Mouse (Mus musculus) limb, embryonic 15.5 days (tissue): ENCODE results near the gene Malrd1. TPM values are rescaled to one million over a fixed set of nuclear protein-coding genes. Genes with fewer than 3 reads are reported as not detected.

ENCODE experiments used
- ATAC-seq: fragments of 200-750 bp; cut with Nextera tagmentation; 2 replicates; pipeline ENCODE4 v1.8.0; 2017; ENCODE audit warnings: low read depth, moderate TSS enrichment; ENCODE audit not compliant: insufficient number of reproducible peaks, low FRiP score, low TSS enrichment
- H3K27ac ChIP-seq: fragments of 300-500 bp; sonication (generic); 2 replicates; pipeline ENCODE4 v1.5.1; 2015; ENCODE audit warnings: moderate library complexity, mild to moderate bottlenecking, inconsistent platforms
- H3K27me3 ChIP-seq: fragments of 300-500 bp; sonication (generic); 2 replicates; pipeline ENCODE4 v1.6.1; 2015; ENCODE audit warnings: inconsistent platforms
- H3K36me3 ChIP-seq: fragments of 300-500 bp; sonication (generic); 2 replicates; pipeline ENCODE4 v1.6.1; 2015; ENCODE audit warnings: inconsistent platforms
- H3K4me1 ChIP-seq: fragments of 300-500 bp; sonication (generic); 2 replicates; pipeline ENCODE4 v1.6.1; 2015; ENCODE audit warnings: inconsistent platforms
- H3K4me2 ChIP-seq: fragments of 300-500 bp; sonication (generic); 2 replicates; pipeline ENCODE4 v1.6.1; 2015; ENCODE audit warnings: mild to moderate bottlenecking, inconsistent platforms
- H3K4me3 ChIP-seq: fragments of 300-500 bp; sonication (generic); 2 replicates; pipeline ENCODE4 v1.5.1; 2015; ENCODE audit warnings: mild to moderate bottlenecking, inconsistent platforms
- H3K9ac ChIP-seq: fragments of 300-500 bp; sonication (generic); 2 replicates; pipeline ENCODE4 v1.6.1; 2015; ENCODE audit warnings: inconsistent platforms
- H3K9me3 ChIP-seq: fragments of 300-500 bp; sonication (generic); 2 replicates; pipeline ENCODE4 v1.6.1; 2016; ENCODE audit warnings: inconsistent platforms
- WGBS: fragments of 180-500 bp; shearing (Covaris S2); methylation state at CpG from one replicate; pipeline ENCODE4 v1.1.7; 2015; 5-methylcytosine and 5-hydroxymethylcytosine counted together
- polyA plus RNA-seq: library from polyadenylated mRNA; unstranded; fragments of >200 nt; fragmentation: Nextera tagmentation; extraction: Ambion mirVana; gene quantifications from 2 replicates; pipeline ENCODE4 v1.2.1, GENCODE M21; 2015

The Malrd1 gene
- polyA plus RNA-seq: 0.04 TPM in 1 of 2 replicates, not detected in the other

- no peak for ATAC-seq
- Histone ChIP-seq H3K4me1 (no peaks in the 10 kb centered on the region), H3K4me2 (no peak within 1 kb of the TSS), H3K36me3 (no peaks in the 10 kb centered on the region), H3K4me3 (no peak within 1 kb of the TSS), H3K27me3 (no peaks in the 10 kb centered on the region), H3K9ac (no peak within 1 kb of the TSS), H3K9me3 (0 out of 2 replicates have a peak, but pooled peaks cover 3% of the 10 kb centered on the region), H3K27ac (no peak within 1 kb of the TSS)
- 52% methylated on average over 2 of the region's 2 CpGs for WGBS
Measured at GRCm38 (mm10) chr2:15526241-15526924, at the start of gene Malrd1. TSS of gene Malrd1 (plus strand) at chr2:15526479.

- H3K36me3 ChIP-seq: no peaks in the 10 kb centered on the region
- no peaks in the 10 kb centered on the region for H3K9me3 ChIP-seq
- H3K4me1 ChIP-seq: no peaks in the 10 kb centered on the region
- H3K4me3 ChIP-seq: no peak overlapping the region
- no peak overlapping the region for H3K27ac ChIP-seq
- H3K27me3 ChIP-seq: no peaks in the 10 kb centered on the region
- ATAC-seq: no peak
- WGBS: 72% methylated on average over 1 of the region's 1 CpGs
- no peak overlapping the region for H3K9ac ChIP-seq
- no peak overlapping the region for H3K4me2 ChIP-seq
Measured at GRCm38 (mm10) chr2:15538643-15539042, 12.4 kb downstream of the Malrd1 start.

- Histone ChIP-seq H3K4me2 (no peak overlapping the region), H3K4me3 (no peak overlapping the region), H3K27me3 (no peaks in the 10 kb centered on the region), H3K9me3 (no peaks in the 10 kb centered on the region), H3K27ac (no peak overlapping the region), H3K4me1 (no peaks in the 10 kb centered on the region), H3K9ac (no peak overlapping the region), H3K36me3 (no peaks in the 10 kb centered on the region)
- no peak for ATAC-seq
- 63% methylated on average over 4 of the region's 4 CpGs for WGBS
Measured at GRCm38 (mm10) chr2:15613327-15613948, 87.2 kb downstream of the Malrd1 start.

- Histone ChIP-seq H3K4me2 (no peak overlapping the region), H3K36me3 (no peaks in the 10 kb centered on the region), H3K4me3 (no peak overlapping the region), H3K4me1 (no peaks in the 10 kb centered on the region), H3K9me3 (no peaks in the 10 kb centered on the region), H3K9ac (no peak overlapping the region), H3K27me3 (no peaks in the 10 kb centered on the region), H3K27ac (no peak overlapping the region)
- 80% methylated on average over 5 of the region's 5 CpGs for WGBS
- no peak for ATAC-seq
Measured at GRCm38 (mm10) chr2:15614026-15614425, 87.7 kb downstream of the Malrd1 start.

- Histone ChIP-seq H3K4me2 (no peak overlapping the region), H3K4me3 (no peak overlapping the region), H3K27me3 (no peaks in the 10 kb centered on the region), H3K4me1 (no peaks in the 10 kb centered on the region), H3K9me3 (no peaks in the 10 kb centered on the region), H3K36me3 (no peaks in the 10 kb centered on the region), H3K9ac (no peak overlapping the region), H3K27ac (no peak overlapping the region)
- ATAC-seq: no peak
- 74% methylated on average over 1 of the region's 1 CpGs for WGBS
Measured at GRCm38 (mm10) chr2:15635761-15636160, 109.5 kb downstream of the Malrd1 start.

- Histone ChIP-seq H3K27me3 (no peaks in the 10 kb centered on the region), H3K27ac (no peak overlapping the region), H3K36me3 (no peaks in the 10 kb centered on the region), H3K9me3 (no peaks in the 10 kb centered on the region), H3K4me1 (no peaks in the 10 kb centered on the region), H3K4me3 (no peak overlapping the region), H3K4me2 (no peak overlapping the region), H3K9ac (no peak overlapping the region)
- ATAC-seq: no peak
- WGBS: 79% methylated on average over 1 of the region's 1 CpGs
Measured at GRCm38 (mm10) chr2:15643864-15644263, 117.6 kb downstream of the Malrd1 start.

GRCm38 (mm10) chr2:15656388-15656787 is 130.1 kb downstream of the Malrd1 start:
- H3K9me3 ChIP-seq: no peaks in the 10 kb centered on the region
- H3K27ac ChIP-seq: no peak overlapping the region
- H3K9ac ChIP-seq: no peak overlapping the region
- H3K4me2 ChIP-seq: no peak overlapping the region
- ATAC-seq: no peak
- H3K4me1 ChIP-seq: no peaks in the 10 kb centered on the region
- H3K4me3 ChIP-seq: no peak overlapping the region
- WGBS: 84% methylated on average over 1 of the region's 1 CpGs
- H3K36me3 ChIP-seq: no peaks in the 10 kb centered on the region
- H3K27me3 ChIP-seq: no peaks in the 10 kb centered on the region

GRCm38 (mm10) chr2:15702977-15703376 is 176.7 kb downstream of the Malrd1 start:
- no peaks in the 10 kb centered on the region for H3K27me3 ChIP-seq
- no peak overlapping the region for H3K4me3 ChIP-seq
- 72% methylated on average over 3 of the region's 3 CpGs for WGBS
- H3K36me3 ChIP-seq: no peaks in the 10 kb centered on the region
- H3K4me2 ChIP-seq: no peak overlapping the region
- H3K4me1 ChIP-seq: no peaks in the 10 kb centered on the region
- no peaks in the 10 kb centered on the region for H3K9me3 ChIP-seq
- no peak for ATAC-seq
- no peak overlapping the region for H3K9ac ChIP-seq
- no peak overlapping the region for H3K27ac ChIP-seq

- Histone ChIP-seq H3K4me2 (no peak overlapping the region), H3K27ac (no peak overlapping the region), H3K9me3 (no peaks in the 10 kb centered on the region), H3K4me3 (no peak overlapping the region), H3K27me3 (no peaks in the 10 kb centered on the region), H3K9ac (no peak overlapping the region), H3K36me3 (no peaks in the 10 kb centered on the region), H3K4me1 (no peaks in the 10 kb centered on the region)
- 90% methylated on average over 1 of the region's 1 CpGs for WGBS
- ATAC-seq: no peak
Measured at GRCm38 (mm10) chr2:15740945-15741344, 214.7 kb downstream of the Malrd1 start.

GRCm38 (mm10) chr2:15744979-15745688 is 218.9 kb downstream of the Malrd1 start:
- no peak overlapping the region for H3K27ac ChIP-seq
- no peak for ATAC-seq
- no peak overlapping the region for H3K4me3 ChIP-seq
- H3K9me3 ChIP-seq: no peaks in the 10 kb centered on the region
- no peak overlapping the region for H3K9ac ChIP-seq
- no peaks in the 10 kb centered on the region for H3K4me1 ChIP-seq
- no peaks in the 10 kb centered on the region for H3K27me3 ChIP-seq
- H3K36me3 ChIP-seq: no peaks in the 10 kb centered on the region
- no peak overlapping the region for H3K4me2 ChIP-seq
- WGBS: 61% methylated on average over 4 of the region's 4 CpGs

GRCm38 (mm10) chr2:15784818-15785217 is 258.5 kb downstream of the Malrd1 start:
- H3K4me2 ChIP-seq: no peak overlapping the region
- WGBS: 69% methylated on average over 2 of the region's 2 CpGs
- ATAC-seq: no peak
- H3K27me3 ChIP-seq: no peaks in the 10 kb centered on the region
- no peak overlapping the region for H3K9ac ChIP-seq
- no peak overlapping the region for H3K4me3 ChIP-seq
- no peak overlapping the region for H3K27ac ChIP-seq
- no peaks in the 10 kb centered on the region for H3K4me1 ChIP-seq
- no peaks in the 10 kb centered on the region for H3K36me3 ChIP-seq
- H3K9me3 ChIP-seq: no peaks in the 10 kb centered on the region

GRCm38 (mm10) chr2:15815724-15816123 is 289.4 kb downstream of the Malrd1 start:
- Histone ChIP-seq H3K27ac (no peak overlapping the region), H3K36me3 (no peaks in the 10 kb centered on the region), H3K4me1 (no peaks in the 10 kb centered on the region), H3K4me3 (no peak overlapping the region), H3K27me3 (no peaks in the 10 kb centered on the region), H3K9ac (no peak overlapping the region), H3K4me2 (no peak overlapping the region), H3K9me3 (no peaks in the 10 kb centered on the region)
- ATAC-seq: no peak
- 55% methylated on average over 1 of the region's 1 CpGs for WGBS
